Mouse (Mus musculus): Measurements from ENCODE around the gene Gm2381.
"Not testable (repeated sequence)": the region's sequence is repeated elsewhere in the genome, so short reads cannot be mapped to it uniquely, and the experiment has no call there.

The Gm2381 gene

DNA sequence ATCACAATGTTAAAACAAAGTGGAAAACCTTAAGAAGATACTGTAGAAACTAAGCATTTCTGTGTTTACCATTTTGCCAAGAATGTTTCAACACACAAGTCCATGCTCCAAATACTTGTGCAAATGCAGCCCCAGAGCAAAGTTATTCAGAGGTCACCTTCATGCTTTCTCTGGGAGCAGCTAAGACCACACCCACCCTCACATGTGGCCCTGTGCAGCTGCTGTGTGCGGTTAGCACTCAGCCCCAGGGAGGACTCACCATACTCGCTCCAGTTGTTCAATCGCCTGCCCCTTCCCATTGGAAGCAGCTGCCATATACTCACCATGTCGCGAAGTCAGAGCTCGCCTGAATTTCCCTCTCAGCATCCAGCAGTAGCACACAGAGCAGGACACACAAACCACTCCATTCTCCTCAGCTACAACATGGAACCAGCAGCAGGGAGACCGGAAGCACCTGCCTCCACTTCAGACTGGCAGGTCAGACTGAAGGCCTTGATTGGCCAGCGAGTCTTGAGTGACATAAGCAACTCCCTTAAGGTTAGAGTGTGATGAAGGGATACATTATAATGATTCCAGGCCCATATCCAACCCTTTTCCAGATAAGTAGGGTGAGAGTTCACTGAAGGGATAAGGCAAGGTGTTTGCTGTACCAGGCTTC, at the start of gene Gm2381:
Gene Gm2381 (minus strand): TSS at position 434 of the 658 bp plus-strand sequence.
- DNase-seq (ENCODE audit: low read depth, low spot score), result not testable (repeated sequence)

DNA sequence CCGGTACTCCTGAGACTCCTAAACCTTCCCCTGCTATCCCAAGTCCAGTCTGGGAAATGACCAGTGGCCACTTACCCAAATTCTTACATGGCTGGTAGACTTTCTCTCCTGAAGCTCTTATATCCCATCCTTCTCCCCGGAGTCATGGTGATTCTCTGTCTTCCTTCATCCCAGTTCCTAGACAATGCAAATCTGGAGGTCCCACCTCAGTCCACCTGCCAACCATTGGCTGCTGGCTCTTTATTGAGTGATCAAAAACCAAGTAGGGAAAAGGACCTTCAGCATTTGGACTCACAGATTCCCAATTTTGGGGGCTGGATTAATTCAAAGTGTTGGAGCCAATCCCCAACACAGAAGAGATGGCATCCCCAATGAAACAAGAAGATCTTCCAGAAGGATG, 31.0 kb upstream of the Gm2381 start:
- DNase-seq (ENCODE audit: low read depth, low spot score), result not testable (repeated sequence)

DNA sequence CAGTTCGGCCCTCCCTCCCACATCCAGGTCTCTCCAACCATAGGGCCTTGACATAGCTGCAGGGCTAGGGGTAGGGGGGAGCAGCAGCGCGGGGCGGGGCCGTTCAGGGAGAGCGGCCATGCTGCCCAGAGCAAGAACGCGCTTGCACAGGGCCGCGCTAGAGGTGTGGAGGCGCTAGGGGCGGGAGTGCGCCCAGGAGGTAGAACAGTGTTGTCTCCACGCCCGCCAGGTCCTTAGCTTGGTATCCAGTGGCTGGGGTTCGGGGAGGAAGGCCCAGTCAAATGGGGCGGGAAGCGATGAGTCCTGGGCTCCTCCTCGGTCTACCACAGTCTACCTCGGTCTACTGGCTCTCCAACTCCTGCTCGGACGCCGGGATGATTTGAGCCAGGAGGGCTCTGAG, 11.1 kb upstream of the Gm2381 start:
- DNase-seq (ENCODE audit: low read depth, low spot score), result no peak

DNA sequence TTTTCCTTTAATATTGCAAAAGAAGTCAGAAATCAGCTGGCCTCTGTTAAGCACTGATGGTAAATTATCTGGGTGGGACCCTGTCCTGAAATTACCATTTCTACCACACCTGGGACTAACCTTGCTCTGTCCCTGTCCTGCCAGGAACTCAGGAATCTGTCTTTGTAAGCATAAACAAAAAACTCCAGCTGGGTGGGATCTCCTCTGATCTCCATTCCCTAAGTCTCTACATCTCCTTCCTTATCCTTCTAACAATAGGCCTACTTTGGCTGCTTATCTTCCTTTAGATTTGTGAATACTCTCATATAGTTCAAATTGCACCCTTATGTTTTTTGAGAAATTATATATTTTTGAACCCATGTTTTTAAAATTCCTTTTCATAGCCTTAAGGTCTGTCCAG, 28.7 kb downstream of the Gm2381 start:
- DNase-seq (ENCODE audit: low read depth, low spot score), result not testable (repeated sequence)

DNA sequence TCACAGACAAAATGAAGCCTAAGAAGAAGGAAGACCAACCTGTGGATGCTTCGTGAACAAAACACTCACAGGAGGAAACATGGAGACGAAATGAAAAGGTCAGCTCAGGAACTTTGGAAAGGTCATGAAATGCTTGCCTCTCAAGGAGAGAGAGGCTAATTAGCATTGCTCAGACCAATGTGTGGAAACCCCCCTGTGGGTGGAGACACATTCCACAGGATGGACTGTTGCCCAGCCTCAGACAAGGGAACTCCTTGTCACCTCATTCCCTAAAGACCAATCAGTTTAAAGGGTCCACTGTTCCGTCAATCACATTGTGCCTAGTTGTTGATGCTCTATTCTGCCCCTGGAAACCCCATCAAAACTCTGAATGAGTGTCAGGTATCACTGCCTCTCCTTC, 34.8 kb downstream of the Gm2381 start:
- no peak for DNase-seq (ENCODE audit: low read depth, low spot score)

DNA sequence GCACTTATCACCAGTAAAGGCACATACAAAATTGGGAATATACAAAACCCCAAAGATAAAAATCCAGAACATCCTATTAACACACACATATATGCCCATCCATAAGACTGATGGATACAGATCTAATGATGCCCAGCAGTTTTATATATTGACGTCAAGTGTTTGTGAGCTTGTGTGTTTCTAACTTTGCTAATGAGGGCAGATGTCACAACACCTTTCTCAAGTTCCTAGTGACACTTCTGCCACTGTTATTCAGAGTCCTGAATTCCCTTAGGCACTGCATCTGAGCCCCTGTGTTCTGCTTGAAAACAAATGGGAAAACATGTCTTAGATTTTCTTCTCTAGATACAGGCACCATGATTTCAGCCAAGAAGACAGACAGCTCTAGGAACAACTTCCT, 73.6 kb downstream of the Gm2381 start, which contains the start of gene Vmn2r62:
Gene Vmn2r62 (minus strand): TSS at position 101 of the 400 bp plus-strand sequence.
- not testable (repeated sequence) for DNase-seq (ENCODE audit: low read depth, low spot score)
